Mouse (Mus musculus) activated CD4-positive, CD25-positive, alpha-beta regulatory T cell (primary cell): Measurements from ENCODE around the gene Olfr43. TPM values are rescaled to one million over a fixed set of nuclear protein-coding genes. Genes with fewer than 3 reads are reported as not detected.

Experiments
- polyA plus RNA-seq, 2 experiments: library from polyadenylated mRNA; unstranded; fragments of 100-300 nt; shearing (Covaris generic); gene quantifications; one replicate each; pipeline ENCODE4 v1.2.1; 2017

Olfr43 gene
- under 1 TPM; 0.13 to 0.49 TPM for polyA plus RNA-seq

DNA sequence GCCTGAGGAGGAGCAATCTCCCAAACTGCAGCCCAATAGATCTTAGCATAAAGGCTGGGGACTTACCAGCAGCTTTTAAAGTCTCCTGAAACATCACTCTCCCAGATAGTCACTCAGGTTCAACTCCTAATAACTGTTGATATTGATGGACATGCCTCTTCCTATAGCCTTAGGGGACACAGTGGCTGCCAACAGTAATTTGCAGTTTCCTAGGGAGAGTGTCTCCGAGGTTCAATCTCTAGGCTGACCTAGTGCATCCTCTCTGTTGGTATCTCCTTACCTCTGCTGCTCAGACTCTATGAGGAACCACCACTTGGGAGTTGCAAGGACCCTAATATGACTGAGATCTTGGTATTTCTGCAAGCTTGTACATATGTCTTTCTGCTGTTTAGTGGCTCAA, at the start of gene Olfr43:
TSS of gene Olfr43 (minus strand) at position 101 of the 400 bp plus-strand sequence.

DNA sequence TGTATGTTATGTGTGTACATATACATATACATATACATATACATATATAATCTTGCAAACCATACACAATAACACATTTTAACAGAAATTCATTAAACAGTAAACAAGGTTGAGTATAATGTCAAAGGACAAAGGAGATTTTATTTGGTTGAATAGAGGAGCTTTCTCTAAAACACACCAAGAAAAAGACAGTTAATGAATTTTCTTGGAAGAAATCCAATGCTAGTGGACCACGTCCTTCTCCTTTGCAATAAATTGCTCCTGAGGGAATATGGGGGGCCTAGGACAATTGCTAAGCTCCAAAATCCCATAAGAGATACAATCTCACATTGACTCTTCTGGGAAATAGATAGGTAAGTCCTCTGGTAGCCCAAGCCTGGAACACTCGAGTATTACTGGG, 48.3 kb upstream of the Olfr43 start, which contains the start of gene Olfr406:
TSS of gene Olfr406 (plus strand) at position 301 of the 400 bp plus-strand sequence.

DNA sequence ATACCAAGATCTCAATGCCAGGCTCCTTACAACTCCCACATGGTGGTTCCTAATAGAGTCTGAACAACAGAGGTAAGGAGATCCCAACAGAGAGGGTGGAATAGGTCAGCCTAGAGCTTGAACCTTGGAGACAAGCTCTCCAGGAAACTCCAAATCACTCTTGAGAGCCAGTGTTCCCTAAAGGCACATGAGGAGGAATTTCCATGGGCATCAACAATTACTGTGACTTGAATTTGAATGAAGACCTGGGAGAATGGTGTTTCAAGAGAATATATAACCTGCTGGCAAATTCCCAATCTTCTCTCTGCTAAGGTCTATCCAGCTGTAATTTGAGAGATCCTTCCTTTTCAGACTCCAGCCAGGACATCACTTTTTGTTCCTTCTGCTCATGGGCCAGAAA, 25.2 kb downstream of the Olfr43 start, which contains the start of gene Olfr403:
TSS of gene Olfr403 (plus strand) at position 301 of the 400 bp plus-strand sequence.

Other genes starting within 250 kb of the Olfr43 start
- gene Olfr398, start 221.0 kb downstream of the Olfr43 start, polyA plus RNA-seq = under 1 TPM in 1 of 2 experiments, not detected in 1; 0.04 TPM
- under 1 TPM in 1 of 2 experiments, not detected in 1; 0.44 TPM for gene Olfr139, start 154.8 kb downstream of the Olfr43 start, polyA plus RNA-seq
- gene Olfr399, start 154.8 kb downstream of the Olfr43 start, polyA plus RNA-seq = not detected
- gene Zfp616, start 141.4 kb downstream of the Olfr43 start, polyA plus RNA-seq = under 1 TPM in 1 of 2 experiments, not detected in 1; 0.08 TPM
- not detected for gene Olfr401, start 97.7 kb downstream of the Olfr43 start, polyA plus RNA-seq
- gene Olfr402, start 57.9 kb downstream of the Olfr43 start, polyA plus RNA-seq = not detected
- gene Olfr403, start 25.1 kb downstream of the Olfr43 start, polyA plus RNA-seq = under 1 TPM in 1 of 2 experiments, not detected in 1; 0.10 TPM
- gene Olfr406, start 48.4 kb upstream of the Olfr43 start, polyA plus RNA-seq = not detected
- gene Olfr59, start 72.4 kb upstream of the Olfr43 start, polyA plus RNA-seq = not detected
- gene Olfr410, start 126.7 kb upstream of the Olfr43 start, polyA plus RNA-seq = not detected
- gene Olfr411, start 141.3 kb upstream of the Olfr43 start, polyA plus RNA-seq = under 1 TPM in 1 of 2 experiments, not detected in 1; 0.44 TPM
- not detected for gene Olfr412, start 150.7 kb upstream of the Olfr43 start, polyA plus RNA-seq